Mouse (Mus musculus) MEL (cell line): Measurements from ENCODE around the gene Sptbn1. TPM values are rescaled to one million over a fixed set of nuclear protein-coding genes. Genes with fewer than 3 reads are reported as not detected.

Source experiments
- DNase-seq: peaks from one replicate; pipeline ENCODE4 v3.0.0; 2011; ENCODE audit warnings: low read depth, low spot score
- H3K27ac ChIP-seq: 2 replicates; pipeline ENCODE4 v1.5.1; 2012; ENCODE audit warnings: low read depth, mild to moderate bottlenecking, control low read depth, low read length, moderate library complexity; ENCODE audit not compliant: control insufficient read depth
- H3K27me3 ChIP-seq, 2 experiments: fragments of 150-350 bp in 1 of 2; sonication (generic) in 1 of 2; 2 replicates each; pipeline ENCODE4 v1.6.1; 2012; ENCODE audit warnings: low read length in 2 of 2, mild to moderate bottlenecking in 2 of 2, improper control_type of control experiment in 1 of 2, moderate library complexity in 1 of 2; ENCODE audit not compliant: insufficient read depth in 2 of 2, control insufficient read depth in 1 of 2
- H3K36me3 ChIP-seq, 2 experiments: 2 replicates each; pipeline ENCODE4 v1.6.1; 2012 to 2014; ENCODE audit warnings: low read length in 2 of 2, improper control_type of control experiment in 1 of 2, inconsistent platforms in 1 of 2, mild to moderate bottlenecking in 1 of 2; ENCODE audit not compliant: insufficient read depth in 2 of 2, control insufficient read depth in 1 of 2
- H3K4me1 ChIP-seq, 2 experiments: fragments of 150-350 bp in 1 of 2; sonication (generic) in 1 of 2; 2 replicates each; pipeline ENCODE4 v1.6.1; 2012; ENCODE audit warnings: low read length in 2 of 2, improper control_type of control experiment in 1 of 2, mild to moderate bottlenecking in 1 of 2; ENCODE audit not compliant: insufficient read depth in 2 of 2, control insufficient read depth in 1 of 2
- H3K4me3 ChIP-seq, 2 experiments: fragments of 150-350 bp in 1 of 2; sonication (generic) in 1 of 2; 2 replicates each; pipeline ENCODE4 v1.5.1; 2012; ENCODE audit warnings: low read depth in 2 of 2, low read length in 2 of 2, mild to moderate bottlenecking in 2 of 2, moderate library complexity in 2 of 2, control low read depth in 1 of 2, improper control_type of control experiment in 1 of 2; ENCODE audit not compliant: control insufficient read depth in 1 of 2, insufficient read depth in 1 of 2
- H3K79me2 ChIP-seq: 2 replicates; pipeline ENCODE4 v1.6.1; 2012; ENCODE audit warnings: mild to moderate bottlenecking, low read length, moderate library complexity; ENCODE audit not compliant: control insufficient read depth, poor library complexity, insufficient read depth
- H3K9ac ChIP-seq: 2 replicates; pipeline ENCODE4 v1.6.1; 2012; ENCODE audit warnings: low read depth, mild to moderate bottlenecking, control low read depth, low read length, moderate library complexity; ENCODE audit not compliant: control insufficient read depth, poor library complexity, severe bottlenecking
- H3K9me3 ChIP-seq: fragments of 150-350 bp; sonication (generic); replicated peaks from 2 replicates; pipeline ENCODE4 v1.6.1; 2012; ENCODE audit warnings: mild to moderate bottlenecking, low read length, improper control_type of control experiment, moderate library complexity; ENCODE audit not compliant: insufficient read depth
- CTCF ChIP-seq, 3 experiments: IDR thresholded peaks in 2 of 3; conservative IDR thresholded peaks in 1 of 3; 2 replicates each; pipeline ENCODE4 v1.5.1; 2011 to 2012; ENCODE audit warnings: low read length in 3 of 3, low read depth in 2 of 3, mild to moderate bottlenecking in 2 of 3, improper control_type of control experiment in 1 of 3, inconsistent platforms in 1 of 3, mixed read lengths in 1 of 3, moderate library complexity in 1 of 3; ENCODE audit not compliant: control insufficient read depth in 1 of 3, insufficient read depth in 1 of 3, poor library complexity in 1 of 3, severe bottlenecking in 1 of 3
- ELF1 ChIP-seq: IDR thresholded peaks from 2 replicates; pipeline ENCODE4 v1.6.1; 2014; ENCODE audit warnings: low read depth, mild to moderate bottlenecking, inconsistent platforms, low read length, improper control_type of control experiment, moderate library complexity
- EP300 ChIP-seq, 2 experiments: IDR thresholded peaks; 2 replicates each; pipeline ENCODE4 v1.6.1; 2011; ENCODE audit warnings: improper control_type of control experiment in 2 of 2, low read length in 2 of 2, low read depth in 1 of 2, mild to moderate bottlenecking in 1 of 2
- ETS1 ChIP-seq: IDR thresholded peaks from 2 replicates; pipeline ENCODE4 v1.6.1; 2012; ENCODE audit warnings: low read depth, mild to moderate bottlenecking, inconsistent platforms, low read length, improper control_type of control experiment, moderate library complexity
- GABPA ChIP-seq: IDR thresholded peaks from 2 replicates; pipeline ENCODE4 v1.6.1; 2012; ENCODE audit warnings: low read depth, mild to moderate bottlenecking, inconsistent platforms, low read length, improper control_type of control experiment, moderate library complexity
- JUND ChIP-seq: IDR thresholded peaks from 2 replicates; pipeline ENCODE4 v1.6.1; 2011; ENCODE audit warnings: low read depth, mild to moderate bottlenecking, improper control_type of control experiment, low read length
- MAFK ChIP-seq: IDR thresholded peaks from 2 replicates; pipeline ENCODE4 v1.6.1; 2011; ENCODE audit warnings: low read depth, mild to moderate bottlenecking, low read length, improper control_type of control experiment, borderline replicate concordance
- MAX ChIP-seq: IDR thresholded peaks from 2 replicates; pipeline ENCODE4 v1.6.1; 2011; ENCODE audit warnings: low read length, improper control_type of control experiment
- MAZ ChIP-seq: IDR thresholded peaks from 2 replicates; pipeline ENCODE4 v1.6.1; 2012; ENCODE audit warnings: low read depth, mild to moderate bottlenecking, inconsistent platforms, low read length, improper control_type of control experiment
- MXI1 ChIP-seq: IDR thresholded peaks from 2 replicates; pipeline ENCODE4 v1.6.1; 2011; ENCODE audit warnings: mild to moderate bottlenecking, low read depth, low read length, improper control_type of control experiment
- MYB ChIP-seq: IDR thresholded peaks from 2 replicates; pipeline ENCODE4 v1.6.1; 2011; ENCODE audit warnings: mild to moderate bottlenecking, low read depth, low read length, improper control_type of control experiment
- MYC ChIP-seq: IDR thresholded peaks from 2 replicates; pipeline ENCODE4 v1.6.1; 2011; ENCODE audit warnings: low read depth, mild to moderate bottlenecking, low read length, improper control_type of control experiment, moderate library complexity
- SIN3A ChIP-seq: IDR thresholded peaks from 2 replicates; pipeline ENCODE4 v1.6.1; 2012; ENCODE audit warnings: low read length, improper control_type of control experiment, inconsistent platforms
- SMC3 ChIP-seq: IDR thresholded peaks from 2 replicates; pipeline ENCODE4 v1.6.1; 2011; ENCODE audit warnings: low read depth, low read length, improper control_type of control experiment
- polyA plus RNA-seq, 2 experiments: library from polyadenylated mRNA; stranded (reverse) in 1 of 2; unstranded in 1 of 2; fragments of >175 nt in 1 of 2; fragments of >200 nt in 1 of 2; gene quantifications; 2 replicates each; pipeline versions ENCODE4 v1.2.1 to v1.2.4; 2012; ENCODE audit warnings: low replicate concordance in 2 of 2, low read depth in 1 of 2; ENCODE audit not compliant: insufficient read length in 2 of 2, insufficient read depth in 1 of 2, missing spikeins in 1 of 2
- total RNA-seq: library from RNA; depleted of rRNA; stranded (reverse); fragments of 300-350 nt; gene quantifications from 2 replicates; pipeline ENCODE4 v1.2.3, GENCODE M21; 2012

Sptbn1 gene
- total and polyA plus RNA-seq, 3 experiments: 14.6 to 20.2 TPM; not detected in 1

- H3K36me3 ChIP-seq: peaks cover 0 to 17% of the 10 kb centered on the region in 2 experiments; a peak in 3 of 4 replicates
- TF ChIP-seq CTCF (IDR thresholded peaks at IDR 0.05 in 2 of 3, conservative IDR thresholded peaks at IDR 0.05 in 1 of 3; ENCODE audit: control insufficient read depth in 1 of 3, insufficient read depth in 1 of 3, low read depth in 2 of 3, low read length in 3 of 3, poor library complexity in 1 of 3, severe bottlenecking in 1 of 3) (peak in 1 of 3 experiments; percentile 17; a peak in 1 of 6 replicates), SIN3A (no peak), SMC3 (peak; percentile 29), MXI1 (no peak)
- H3K4me3 ChIP-seq: no peak overlapping the region
These were observed 120.1 kb downstream of the Sptbn1 start for GRCm38 (mm10) chr11:30147882-30148281.

GRCm38 (mm10) chr11:30143090-30143489 is 124.9 kb downstream of the Sptbn1 start:
- Histone ChIP-seq H3K79me2 (no peaks in the 10 kb centered on the region), H3K9me3 (no peaks in the 10 kb centered on the region), H3K9ac (no peak overlapping the region), H3K36me3 (peaks cover 2 to 6% of the 10 kb centered on the region in 2 experiments), H3K4me1 (peaks cover 4 to 5% of the 10 kb centered on the region in 2 experiments), H3K27me3 (no peaks in the 10 kb centered on the region), H3K4me3 (no peak overlapping the region), H3K27ac (no peak overlapping the region)
- no peak for TF ChIP-seq ELF1
- TF ChIP-seq MAX: no peak
- TF ChIP-seq EP300 (IDR thresholded peaks at IDR 0.05; ENCODE audit: low read depth in 1 of 2, low read length in 2 of 2): no peak
- no peak for TF ChIP-seq GABPA
- TF ChIP-seq JUND: no peak
- no peak for TF ChIP-seq MYB
- no peak for TF ChIP-seq MAFK
- TF ChIP-seq MYC: no peak
- DNase-seq: no peak

More at GRCm38 (mm10) chr11:30147882-30148281, 120.1 kb downstream of the Sptbn1 start:
- Histone ChIP-seq H3K27me3 (no peaks in the 10 kb centered on the region), H3K27ac (0 out of 2 replicates have a peak overlapping the region, but pooled peaks have one; percentile 38), H3K9me3 (no peaks in the 10 kb centered on the region), H3K4me1 (peaks cover 9% of the 10 kb centered on the region in 2 experiments), H3K9ac (no peak overlapping the region), H3K79me2 (no peaks in the 10 kb centered on the region)
- DNase-seq: no peak

- no peaks in the 10 kb centered on the region for H3K27me3 ChIP-seq
- H3K27ac ChIP-seq: no peak overlapping the region
- no peak overlapping the region for H3K4me3 ChIP-seq
- TF ChIP-seq JUND: no peak
- no peak for TF ChIP-seq MAZ
- no peak for TF ChIP-seq ETS1
- no peak for TF ChIP-seq MXI1
- TF ChIP-seq, all 39 proteins: peak for 0
- DNase-seq: no peak
- Histone ChIP-seq H3K9me3 (no peaks in the 10 kb centered on the region), H3K36me3 (peaks cover 0 to 5% of the 10 kb centered on the region in 2 experiments; a peak in 2 of 4 replicates), H3K9ac (no peak overlapping the region), H3K79me2 (no peaks in the 10 kb centered on the region), H3K4me1 (no peaks in the 10 kb centered on the region)
These were observed 128.7 kb downstream of the Sptbn1 start for GRCm38 (mm10) chr11:30139165-30139826.
